Mouse (Mus musculus): ENCODE results near the gene Pfkfb4. TPM values are rescaled to one million over a fixed set of nuclear protein-coding genes. Genes with fewer than 3 reads are reported as not detected.

Pfkfb4 gene
- total RNA-seq, 1 experiment, result 5.0 TPM

- Histone ChIP-seq H3K9ac (ENCODE audit: insufficient read depth, low read depth, low read length, poor library complexity, severe bottlenecking) (no peak overlapping the region), H3K27ac (ENCODE audit: insufficient read depth, low read depth, low read length, poor library complexity, severe bottlenecking) (no peak overlapping the region)
- in situ Hi-C loops (cut with MboI; ENCODE audit: low sequenced_read_pairs in 2 of 2, unreplicated experiment in 2 of 2), result no loop called here
Measured at GRCm38 (mm10) chr9:108989802-108990461, 1.6 kb upstream of the Pfkfb4 start.

GRCm38 (mm10) chr9:108990462-108990820 lies 1.1 kb upstream of the Pfkfb4 start:
- DNase-seq (ENCODE audit: low read depth, low spot score), result no peak
- Histone ChIP-seq H3K9ac (ENCODE audit: insufficient read depth, low read depth, low read length, poor library complexity, severe bottlenecking) (no peak overlapping the region), H3K4me3 (ENCODE audit: insufficient read depth in 1 of 2, low read depth in 1 of 2, low read length in 2 of 2, poor library complexity in 1 of 2, severe bottlenecking in 1 of 2) (no peak overlapping the region), H3K27ac (ENCODE audit: insufficient read depth, low read depth, low read length, poor library complexity, severe bottlenecking) (no peak overlapping the region), H3K9me3 (ENCODE audit: control insufficient read depth, insufficient read depth, low read depth, low read length) (no peaks in the 10 kb centered on the region), H3K36me3 (ENCODE audit: control insufficient read depth, insufficient read depth, low read length, poor library complexity, severe bottlenecking) (no peaks in the 10 kb centered on the region), H3K4me1 (ENCODE audit: control insufficient read depth in 2 of 2, insufficient read depth in 2 of 2, low read length in 2 of 2, poor library complexity in 1 of 2) (peaks cover 4 to 13% of the 10 kb centered on the region in 2 experiments; a peak in 3 of 4 replicates)
- in situ Hi-C loops (cut with MboI; ENCODE audit: low sequenced_read_pairs in 2 of 2, unreplicated experiment in 2 of 2), result no loop called here
- TF ChIP-seq ZNF384 (IDR thresholded peaks at IDR 0.05; ENCODE audit: low read depth, low read length) (no peak), ZC3H11A (IDR thresholded peaks at IDR 0.05; ENCODE audit: borderline replicate concordance, low read depth, low read length) (no peak), MAFK (IDR thresholded peaks at IDR 0.05; ENCODE audit: insufficient read depth, low read depth, low read length) (no peak), CHD2 (IDR thresholded peaks at IDR 0.05; ENCODE audit: low read depth, low read length) (no peak), HCFC1 (IDR thresholded peaks at IDR 0.05; ENCODE audit: borderline replicate concordance, insufficient read depth, low read length) (no peak)

More at GRCm38 (mm10) chr9:108989802-108990461, 1.6 kb upstream of the Pfkfb4 start:
- Histone ChIP-seq H3K36me3 (ENCODE audit: control insufficient read depth, insufficient read depth, low read length, poor library complexity, severe bottlenecking) (no peaks in the 10 kb centered on the region), H3K4me3 (ENCODE audit: insufficient read depth in 1 of 2, low read depth in 1 of 2, low read length in 2 of 2, poor library complexity in 1 of 2, severe bottlenecking in 1 of 2) (no peak overlapping the region), H3K9me3 (ENCODE audit: control insufficient read depth, insufficient read depth, low read depth, low read length) (no peaks in the 10 kb centered on the region), H3K4me1 (ENCODE audit: control insufficient read depth in 2 of 2, insufficient read depth in 2 of 2, low read length in 2 of 2, poor library complexity in 1 of 2) (peaks cover 4 to 13% of the 10 kb centered on the region in 2 experiments; a peak in 3 of 4 replicates)
- no peak for DNase-seq (ENCODE audit: low read depth, low spot score)
- no peak for TF ChIP-seq CHD2 (IDR thresholded peaks at IDR 0.05; ENCODE audit: low read depth, low read length)
- TF ChIP-seq ZC3H11A (IDR thresholded peaks at IDR 0.05; ENCODE audit: borderline replicate concordance, low read depth, low read length), result no peak
- no peak for TF ChIP-seq ZNF384 (IDR thresholded peaks at IDR 0.05; ENCODE audit: low read depth, low read length)
- no peak for TF ChIP-seq MAFK (IDR thresholded peaks at IDR 0.05; ENCODE audit: insufficient read depth, low read depth, low read length)
- TF ChIP-seq HCFC1 (IDR thresholded peaks at IDR 0.05; ENCODE audit: borderline replicate concordance, insufficient read depth, low read length), result no peak

- peak overlapping the region; percentile 73 for H3K9ac ChIP-seq (ENCODE audit: insufficient read depth, low read depth, low read length, poor library complexity, severe bottlenecking)
- TF ChIP-seq CHD2 (IDR thresholded peaks at IDR 0.05; ENCODE audit: low read depth, low read length), result no peak
- peak overlapping the region; percentile 63 to 72 for H3K4me3 ChIP-seq (ENCODE audit: insufficient read depth in 1 of 2, low read depth in 1 of 2, low read length in 2 of 2, poor library complexity in 1 of 2, severe bottlenecking in 1 of 2)
- H3K27ac ChIP-seq (ENCODE audit: insufficient read depth, low read depth, low read length, poor library complexity, severe bottlenecking), result no peak overlapping the region
- in situ Hi-C loops (cut with MboI; ENCODE audit: low sequenced_read_pairs in 2 of 2, unreplicated experiment in 2 of 2), result no loop called here
- no peak for DNase-seq (ENCODE audit: low read depth, low spot score)
- peaks cover 4 to 13% of the 10 kb centered on the region in 2 experiments; a peak in 3 of 4 replicates for H3K4me1 ChIP-seq (ENCODE audit: control insufficient read depth in 2 of 2, insufficient read depth in 2 of 2, low read length in 2 of 2, poor library complexity in 1 of 2)
- H3K9me3 ChIP-seq (ENCODE audit: control insufficient read depth, insufficient read depth, low read depth, low read length), result no peaks in the 10 kb centered on the region
- H3K36me3 ChIP-seq (ENCODE audit: control insufficient read depth, insufficient read depth, low read length, poor library complexity, severe bottlenecking), result no peaks in the 10 kb centered on the region
Measured at GRCm38 (mm10) chr9:108992085-108992469, 499 bp downstream of the Pfkfb4 start.

- no peak for TF ChIP-seq CHD2 (IDR thresholded peaks at IDR 0.05; ENCODE audit: low read depth, low read length)
- TF ChIP-seq ZC3H11A (IDR thresholded peaks at IDR 0.05; ENCODE audit: borderline replicate concordance, low read depth, low read length), result no peak
- TF ChIP-seq HCFC1 (IDR thresholded peaks at IDR 0.05; ENCODE audit: borderline replicate concordance, insufficient read depth, low read length), result no peak
- no peak for TF ChIP-seq ZNF384 (IDR thresholded peaks at IDR 0.05; ENCODE audit: low read depth, low read length)
- no peak for TF ChIP-seq MAFK (IDR thresholded peaks at IDR 0.05; ENCODE audit: insufficient read depth, low read depth, low read length)
Measured at GRCm38 (mm10) chr9:108992620-108993361, 1.2 kb downstream of the Pfkfb4 start.

More at GRCm38 (mm10) chr9:108992620-108993361, 1.2 kb downstream of the Pfkfb4 start:
- H3K4me1 ChIP-seq (ENCODE audit: control insufficient read depth in 2 of 2, insufficient read depth in 2 of 2, low read length in 2 of 2, poor library complexity in 1 of 2), result peaks cover 3 to 8% of the 10 kb centered on the region in 2 experiments; a peak in 3 of 4 replicates
- no peak for DNase-seq (ENCODE audit: low read depth, low spot score)
- H3K36me3 ChIP-seq (ENCODE audit: control insufficient read depth, insufficient read depth, low read length, poor library complexity, severe bottlenecking), result no peaks in the 10 kb centered on the region
- H3K9ac ChIP-seq (ENCODE audit: insufficient read depth, low read depth, low read length, poor library complexity, severe bottlenecking), result no peak overlapping the region
- in situ Hi-C loops (cut with MboI; ENCODE audit: low sequenced_read_pairs in 2 of 2, unreplicated experiment in 2 of 2), result no loop called here
- no peak overlapping the region for H3K4me3 ChIP-seq (ENCODE audit: insufficient read depth in 1 of 2, low read depth in 1 of 2, low read length in 2 of 2, poor library complexity in 1 of 2, severe bottlenecking in 1 of 2)
- H3K9me3 ChIP-seq (ENCODE audit: control insufficient read depth, insufficient read depth, low read depth, low read length), result no peaks in the 10 kb centered on the region
- H3K27ac ChIP-seq (ENCODE audit: insufficient read depth, low read depth, low read length, poor library complexity, severe bottlenecking), result no peak overlapping the region
